Mouse (Mus musculus) macrophage (primary cell): Measurements from ENCODE around the gene Lsm14a. TPM values are rescaled to one million over a fixed set of nuclear protein-coding genes. Genes with fewer than 3 reads are reported as not detected.

Experiments used
- H3K27ac ChIP-seq: fragments of 350-480 bp; formaldehyde crosslinking; 2 replicates; pipeline ENCODE4 v1.9.0; 2021
- H3K36me3 ChIP-seq: fragments of 350-480 bp; formaldehyde crosslinking; 2 replicates; pipeline ENCODE4 v1.9.0; 2021; ENCODE audit errors: inconsistent target
- H3K4me3 ChIP-seq: fragments of 350-480 bp; formaldehyde crosslinking; 2 replicates; pipeline ENCODE4 v1.9.0; 2021; ENCODE audit errors: inconsistent target
- H3K79me2 ChIP-seq: fragments of 350-480 bp; formaldehyde crosslinking; 2 replicates; pipeline ENCODE4 v1.9.0; 2021; ENCODE audit errors: inconsistent target
- WGBS: methylation state at CpG from one replicate; pipeline ENCODE4 v1.1.7; 2026; ENCODE audit warnings: inconsistent platforms; ENCODE audit not compliant: missing documents; 5-methylcytosine and 5-hydroxymethylcytosine counted together
- polyA plus RNA-seq: library from polyadenylated mRNA; stranded (reverse); fragments of 250-400 nt; gene quantifications from 3 replicates; pipeline ENCODE4 v1.2.4, GENCODE M21; 2018; ENCODE audit warnings: inconsistent platforms

The Lsm14a gene
- polyA plus RNA-seq, 1 experiment from 2014 or later = 122 TPM

GRCm38 (mm10) chr7:34313443-34313875 lies 79.7 kb downstream of the Lsm14a start, which contains the start of gene 4931406P16Rik:
Gene 4931406P16Rik (minus strand): TSS chr7:34313551.
- Histone ChIP-seq H3K79me2 (peaks cover 44% of the 10 kb centered on the region), H3K36me3 (no peaks in the 10 kb centered on the region), H3K4me3 (peak within 1 kb of the TSS; percentile 38), H3K27ac (no peak within 1 kb of the TSS)
- under 1% methylated on average over 29 of the region's 41 CpGs for WGBS

- H3K36me3 ChIP-seq = no peaks in the 10 kb centered on the region
- peaks cover 49% of the 10 kb centered on the region for H3K79me2 ChIP-seq
- H3K27ac ChIP-seq = no peak overlapping the region
- H3K4me3 ChIP-seq = peak overlapping the region; percentile 38
- WGBS = under 1% methylated on average over 73 of the region's 73 CpGs
Observed at GRCm38 (mm10) chr7:34312786-34313442, 80.2 kb downstream of the Lsm14a start.

GRCm38 (mm10) chr7:34309186-34309764 lies 83.8 kb downstream of the Lsm14a start:
- 93% methylated on average over 5 of the region's 5 CpGs for WGBS
- Histone ChIP-seq H3K4me3 (no peak overlapping the region), H3K27ac (no peak overlapping the region), H3K36me3 (no peaks in the 10 kb centered on the region), H3K79me2 (peaks cover 85% of the 10 kb centered on the region)

- Histone ChIP-seq H3K4me3 (no peak overlapping the region), H3K79me2 (peaks cover 92% of the 10 kb centered on the region), H3K36me3 (no peaks in the 10 kb centered on the region), H3K27ac (no peak overlapping the region)
- 92% methylated on average over 4 of the region's 5 CpGs for WGBS
Observed at GRCm38 (mm10) chr7:34308586-34308985, 84.5 kb downstream of the Lsm14a start.

GRCm38 (mm10) chr7:34305454-34305853 lies 87.7 kb downstream of the Lsm14a start:
- Histone ChIP-seq H3K79me2 (peaks cover 93% of the 10 kb centered on the region), H3K36me3 (no peaks in the 10 kb centered on the region), H3K4me3 (no peak overlapping the region), H3K27ac (no peak overlapping the region)
- WGBS = 95% methylated on average over 4 of the region's 4 CpGs

GRCm38 (mm10) chr7:34302651-34303050 lies 90.5 kb downstream of the Lsm14a start:
- H3K79me2 ChIP-seq = peaks cover 87% of the 10 kb centered on the region
- peak overlapping the region; percentile 79 for H3K27ac ChIP-seq
- no peaks in the 10 kb centered on the region for H3K36me3 ChIP-seq
- WGBS = 100% methylated on average over 1 of the region's 1 CpGs
- no peak overlapping the region for H3K4me3 ChIP-seq

- H3K4me3 ChIP-seq = no peak overlapping the region
Observed at GRCm38 (mm10) chr7:34301952-34302351, 91.2 kb downstream of the Lsm14a start.

GRCm38 (mm10) chr7:34298818-34299217 lies 94.3 kb downstream of the Lsm14a start:
- H3K27ac ChIP-seq = no peak overlapping the region
- 100% methylated on average over 2 of the region's 2 CpGs for WGBS
- peaks cover 86% of the 10 kb centered on the region for H3K79me2 ChIP-seq
- no peaks in the 10 kb centered on the region for H3K36me3 ChIP-seq
- no peak overlapping the region for H3K4me3 ChIP-seq

More at GRCm38 (mm10) chr7:34301952-34302351, 91.2 kb downstream of the Lsm14a start:
- Histone ChIP-seq H3K36me3 (no peaks in the 10 kb centered on the region), H3K27ac (peak overlapping the region; percentile 79), H3K79me2 (peaks cover 86% of the 10 kb centered on the region)
- 34% methylated on average over 3 of the region's 3 CpGs for WGBS

- Histone ChIP-seq H3K36me3 (no peaks in the 10 kb centered on the region), H3K79me2 (peaks cover 68% of the 10 kb centered on the region), H3K4me3 (no peak overlapping the region), H3K27ac (no peak overlapping the region)
- 96% methylated on average over 3 of the region's 3 CpGs for WGBS
Observed at GRCm38 (mm10) chr7:34296124-34296523, 97.0 kb downstream of the Lsm14a start.

Other genes starting within 250 kb of the Lsm14a start
- 45.4 to 81.1 TPM (median 48.6 TPM) in 3 replicates for gene Uba2, start 223.7 kb downstream of the Lsm14a start, polyA plus RNA-seq
- gene Pdcd2l, start 196.7 kb downstream of the Lsm14a start, polyA plus RNA-seq = 15.9 to 29.8 TPM (median 24.8 TPM) in 3 replicates
- 200 to 488 TPM (median 296 TPM) in 3 replicates for gene Gpi1, start 163.0 kb downstream of the Lsm14a start, polyA plus RNA-seq
- not detected in 3 replicates for gene Gm6096, start 142.3 kb downstream of the Lsm14a start, polyA plus RNA-seq
- gene 4931406P16Rik, start 79.8 kb downstream of the Lsm14a start, polyA plus RNA-seq = 14.1 to 16.3 TPM (median 15.6 TPM) in 3 replicates